Comparison of ENCODE assay signal across 28 mouse cellular contexts in the genomic region with DNA sequence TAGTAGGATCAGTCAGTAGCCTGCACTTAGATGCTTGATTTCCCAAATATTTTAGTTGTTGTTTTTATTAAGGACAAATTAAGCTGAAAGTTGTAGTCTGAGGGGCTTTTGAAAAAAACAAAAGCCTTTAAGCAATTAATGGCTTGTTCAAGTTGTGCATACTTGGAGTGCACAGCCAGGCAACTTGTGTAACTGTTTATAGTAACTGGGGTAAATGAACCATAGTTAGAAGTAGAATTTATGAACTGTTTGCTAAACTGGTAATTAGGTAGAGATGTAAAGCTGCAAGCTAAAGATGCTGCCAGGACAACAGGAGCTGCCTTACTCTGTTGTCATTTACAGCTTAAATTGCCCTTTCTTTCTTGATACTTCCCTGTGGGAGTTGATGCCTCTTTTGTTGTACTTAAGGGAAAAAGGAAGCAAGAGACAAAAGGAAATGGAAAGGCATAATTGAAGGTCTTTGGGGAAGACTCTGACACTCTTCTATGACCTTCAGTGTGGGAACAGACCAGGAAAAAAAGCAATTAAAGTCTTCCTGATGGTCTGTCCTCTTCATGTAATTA.
DNase-seq lines count a peak whose midpoint lies in the region; ATAC-seq and TF ChIP-seq lines count a peak whose summit lies in the region.
"Had no signal": no experiment of that assay in that cellular context is flagged by ENCODE, and none has a peak within 500 bp of the region (broad histone marks: within the 10 kb centered on the region; RNA-seq: fewer than 3 reads in every experiment).

No protein-coding gene starts in this region.

- no peak overlapping the region for H3K9ac ChIP-seq in forebrain, embryonic 16.5 days (replicated peaks; ENCODE audit: low read depth, low read length)
- no peak overlapping the region for H3K9ac ChIP-seq in forebrain, postnatal 0 days
- no peak overlapping the region for H3K9ac ChIP-seq in neural tube, embryonic 14.5 days (replicated peaks; ENCODE audit: low read depth, low read length)
- H3K9ac ChIP-seq: embryonic facial prominence, embryonic 13.5 days; heart, embryonic 12.5 days; limb, embryonic 12.5 days; liver, embryonic 13.5 days had no signal

- H3K36me3 ChIP-seq in forebrain, embryonic 16.5 days (ENCODE audit: control insufficient read depth, insufficient read depth), result no peaks in the 10 kb centered on the region
- H3K36me3 ChIP-seq in forebrain, postnatal 0 days (ENCODE audit: insufficient read depth), result no peaks in the 10 kb centered on the region
- H3K36me3 ChIP-seq in neural tube, embryonic 14.5 days (ENCODE audit: control insufficient read depth, insufficient read depth, low read length), result no peaks in the 10 kb centered on the region
- H3K36me3 ChIP-seq: embryonic facial prominence, embryonic 13.5 days; heart, embryonic 12.5 days; limb, embryonic 12.5 days; liver, embryonic 13.5 days had no signal

- H3K4me3 ChIP-seq in forebrain, embryonic 16.5 days (replicated peaks; ENCODE audit: low read length), result no peak overlapping the region
- no peak overlapping the region for H3K4me3 ChIP-seq in forebrain, postnatal 0 days (ENCODE audit: low read depth, low read length)
- H3K4me3 ChIP-seq in neural tube, embryonic 14.5 days (ENCODE audit: low read depth, low read length), result no peak overlapping the region
- H3K4me3 ChIP-seq: embryonic facial prominence, embryonic 13.5 days; heart, embryonic 12.5 days; layer of hippocampus, adult 2 months; limb, embryonic 12.5 days; liver, embryonic 13.5 days had no signal

- H3K27me3 ChIP-seq in forebrain, embryonic 16.5 days (replicated peaks; ENCODE audit: control insufficient read depth, insufficient read depth, low read length), result 0 out of 2 replicates have a peak, but pooled peaks cover 2% of the 10 kb centered on the region
- H3K27me3 ChIP-seq in forebrain, postnatal 0 days (ENCODE audit: insufficient read depth, low read length), result no peaks in the 10 kb centered on the region
- H3K27me3 ChIP-seq in neural tube, embryonic 14.5 days (ENCODE audit: control insufficient read depth, insufficient read depth, low read length), result no peaks in the 10 kb centered on the region
- H3K27me3 ChIP-seq: CH12.LX; embryonic facial prominence, embryonic 13.5 days; heart, embryonic 12.5 days; limb, embryonic 12.5 days; liver, embryonic 13.5 days had no signal

- no peaks in the 10 kb centered on the region for H3K9me3 ChIP-seq in forebrain, embryonic 16.5 days (ENCODE audit: control insufficient read depth, low read length)
- no peaks in the 10 kb centered on the region for H3K9me3 ChIP-seq in forebrain, postnatal 0 days (ENCODE audit: low read length)
- no peaks in the 10 kb centered on the region for H3K9me3 ChIP-seq in neural tube, embryonic 14.5 days (ENCODE audit: control insufficient read depth, low read length)
- H3K9me3 ChIP-seq: embryonic facial prominence, embryonic 13.5 days; heart, embryonic 12.5 days; limb, embryonic 12.5 days; liver, embryonic 13.5 days had no signal

- H3K27ac ChIP-seq in forebrain, embryonic 16.5 days (ENCODE audit: low read length), result no peak overlapping the region
- H3K27ac ChIP-seq in forebrain, postnatal 0 days (ENCODE audit: low read depth, low read length), result no peak overlapping the region
- H3K27ac ChIP-seq in neural tube, embryonic 14.5 days (ENCODE audit: low read depth, low read length), result no peak overlapping the region
- H3K27ac ChIP-seq: embryonic facial prominence, embryonic 13.5 days; layer of hippocampus, adult 2 months; limb, embryonic 12.5 days; liver, embryonic 13.5 days had no signal

- H3K4me2 ChIP-seq in forebrain, embryonic 16.5 days (ENCODE audit: low read length), result no peak overlapping the region
- no peak overlapping the region for H3K4me2 ChIP-seq in forebrain, postnatal 0 days (ENCODE audit: low read depth)
- H3K4me2 ChIP-seq in neural tube, embryonic 14.5 days (ENCODE audit: low read depth, low read length), result no peak overlapping the region
- H3K4me2 ChIP-seq: embryonic facial prominence, embryonic 13.5 days; heart, embryonic 12.5 days; limb, embryonic 12.5 days; liver, embryonic 13.5 days; midbrain, embryonic 11.5 days had no signal

- DNase-seq in forebrain, postnatal 0 days, result no peak
- DNase-seq in ES-CJ7 (ENCODE audit: low read depth, low spot score) (peak; percentile 57), R1 (ENCODE audit: low read depth, low spot score) (peak; percentile 69)
- no peak for DNase-seq in layer of hippocampus, adult 9-10 months (ENCODE audit: low spot score)
- DNase-seq in embryo, embryonic 9.5 days (ENCODE audit: extremely low spot score), result no peak
- DNase-seq: adrenal gland, postnatal 14 days; B cell, adult 2 months; cerebellum, adult 9-11 months; gastrocnemius, postnatal 14 days; heart, adult 11 months; heart, postnatal 10 days; kidney, adult 9 months; kidney, postnatal 14 days; layer of hippocampus, postnatal 36 days; liver, embryonic 13.5 days; lung, adult 2 months; lung, postnatal 14 days; thymus, adult 18-20 months; thymus, postnatal 36 days had no signal

- peak; percentile 28; the same call in 1 of the 2 replicates for ATAC-seq in forebrain, embryonic 16.5 days
- ATAC-seq in forebrain, postnatal 0 days, result no peak; the same call in 1 of the 2 replicates
- peak; percentile 70; the same call in 1 of the 2 replicates for ATAC-seq in neural tube, embryonic 14.5 days (ENCODE audit: low read depth)
- ATAC-seq: intestine, embryonic 16.5 days had no signal

- H3K4me1 ChIP-seq in forebrain, embryonic 16.5 days (replicated peaks; ENCODE audit: control insufficient read depth, insufficient read depth, low read length), result no peaks in the 10 kb centered on the region
- H3K4me1 ChIP-seq in forebrain, postnatal 0 days (ENCODE audit: insufficient read depth), result no peaks in the 10 kb centered on the region
- no peaks in the 10 kb centered on the region for H3K4me1 ChIP-seq in neural tube, embryonic 14.5 days (ENCODE audit: control insufficient read depth, insufficient read depth, low read length)
- H3K4me1 ChIP-seq: embryonic facial prominence, embryonic 13.5 days; heart, embryonic 12.5 days; limb, embryonic 12.5 days; liver, embryonic 13.5 days had no signal

- TF ChIP-seq CTCF in forebrain, postnatal 0 days (IDR thresholded peaks at IDR 0.05; ENCODE audit: low read depth), result no peak

Comparison
In these comparisons a context has a peak if more than half of its experiments do, and no peak if none do; other contexts are left out.
1. DNase-seq: peak in ES-CJ7 (single experiment) and R1 (single experiment); none in forebrain, postnatal 0 days (single experiment), layer of hippocampus, adult 9-10 months (single experiment) and embryo, embryonic 9.5 days (single experiment).